Mouse (Mus musculus) lung, postnatal 0 days (tissue): ENCODE results near the gene Castor1.

Experiments
- CTCF ChIP-seq: IDR thresholded peaks from 2 replicates; pipeline ENCODE4 v1.5.1; 2016; ENCODE audit warnings: antibody characterized with exemption, mild to moderate bottlenecking
- EP300 ChIP-seq: IDR thresholded peaks from 2 replicates; pipeline ENCODE4 v1.6.1; 2016; ENCODE audit warnings: antibody characterized with exemption, mild to moderate bottlenecking, control low read depth

GRCm38 (mm10) chr11:4247201-4247959, 29.4 kb downstream of the Castor1 start:
- TF ChIP-seq CTCF (no peak), EP300 (no peak)
